Comparison of ENCODE assay signal across 8 mouse cellular contexts in genomic region chr10:75667911-75668270, GRCm38 (mm10). TPM values are rescaled to one million over a fixed set of nuclear protein-coding genes. Genes with fewer than 3 reads are reported as not detected.
A peak's percentile ranks its signal among the peaks of the same experiment; 100 is the strongest.
DNase-seq lines count a peak whose midpoint lies in the region; ATAC-seq and TF ChIP-seq lines count a peak whose summit lies in the region.

No protein-coding gene starts in this region.

- H3K27ac ChIP-seq in embryonic facial prominence, embryonic 12.5 days: 0 out of 2 replicates have a peak overlapping the region, but pooled peaks have one; percentile 17
- peak overlapping the region; percentile 80 to 82 for H3K27ac ChIP-seq in heart, embryonic 14.5 days (replicated peaks in 1 of 2; ENCODE audit: control insufficient read depth in 1 of 2, insufficient read depth in 1 of 2, low read depth in 2 of 2, low read length in 2 of 2)
- H3K27ac ChIP-seq in kidney, postnatal 0 days: peak overlapping the region; percentile 79

- peaks cover 15% of the 10 kb centered on the region; the same call in 1 of the 2 replicates for H3K4me1 ChIP-seq in embryonic facial prominence, embryonic 12.5 days
- peaks cover 7 to 16% of the 10 kb centered on the region in 2 experiments; a peak in 3 of 4 replicates for H3K4me1 ChIP-seq in heart, embryonic 14.5 days (ENCODE audit: control insufficient read depth in 2 of 2, insufficient read depth in 2 of 2, low read length in 2 of 2)
- H3K4me1 ChIP-seq in kidney, postnatal 0 days (replicated peaks; ENCODE audit: insufficient read depth, low read length): no peaks in the 10 kb centered on the region; the same call in 1 of the 2 replicates

- peak overlapping the region; percentile 72 for H3K9ac ChIP-seq in embryonic facial prominence, embryonic 12.5 days
- peak overlapping the region; percentile 89 for H3K9ac ChIP-seq in heart, embryonic 14.5 days (ENCODE audit: low read length)
- H3K9ac ChIP-seq in kidney, postnatal 0 days (ENCODE audit: low read depth, low read length): peak overlapping the region; percentile 77

- TF ChIP-seq CTCF in kidney, postnatal 0 days (IDR thresholded peaks at IDR 0.05; ENCODE audit: low read depth): no peak

- peak overlapping the region; percentile 68 for H3K4me3 ChIP-seq in embryonic facial prominence, embryonic 12.5 days
- peak overlapping the region; percentile 85 to 94 for H3K4me3 ChIP-seq in heart, embryonic 14.5 days (ENCODE audit: control insufficient read depth in 1 of 2, insufficient read depth in 1 of 2, low read depth in 1 of 2, low read length in 2 of 2)
- peak overlapping the region; percentile 79 for H3K4me3 ChIP-seq in kidney, postnatal 0 days (replicated peaks; ENCODE audit: low read depth, low read length)

- peaks cover 33% of the 10 kb centered on the region for H3K36me3 ChIP-seq in embryonic facial prominence, embryonic 12.5 days
- peaks cover 26% of the 10 kb centered on the region for H3K36me3 ChIP-seq in heart, embryonic 14.5 days (ENCODE audit: control insufficient read depth, insufficient read depth, low read length)
- 0 out of 2 replicates have a peak, but pooled peaks cover 9% of the 10 kb centered on the region for H3K36me3 ChIP-seq in kidney, postnatal 0 days (ENCODE audit: insufficient read depth, low read length)

- H3K9me3 ChIP-seq in embryonic facial prominence, embryonic 12.5 days: no peaks in the 10 kb centered on the region
- no peaks in the 10 kb centered on the region for H3K9me3 ChIP-seq in heart, embryonic 14.5 days (ENCODE audit: control insufficient read depth, low read length)
- no peaks in the 10 kb centered on the region for H3K9me3 ChIP-seq in kidney, postnatal 0 days (replicated peaks; ENCODE audit: low read length)

- peak; percentile 39 for DNase-seq in embryo, embryonic 10 days (ENCODE audit: low spot score)
- no peak for DNase-seq in embryo, embryonic 9.5 days (ENCODE audit: extremely low spot score)
- DNase-seq in adrenal gland, postnatal 10 days: peak; percentile 86
- peak; percentile 81 for DNase-seq in kidney, postnatal 0 days (ENCODE audit: low spot score)
- DNase-seq in lung, postnatal 36 days: peak; percentile 84
- DNase-seq in right cerebral cortex, postnatal 4 days: peak; percentile 56

- peak overlapping the region; percentile 99 for H3K4me2 ChIP-seq in embryonic facial prominence, embryonic 12.5 days (replicated peaks)
- H3K4me2 ChIP-seq in heart, embryonic 14.5 days (ENCODE audit: low read length): peak overlapping the region; percentile 75
- peak overlapping the region; percentile 98 for H3K4me2 ChIP-seq in kidney, postnatal 0 days (ENCODE audit: low read length)

- H3K27me3 ChIP-seq in embryonic facial prominence, embryonic 12.5 days: peaks cover 22% of the 10 kb centered on the region
- H3K27me3 ChIP-seq in heart, embryonic 14.5 days (ENCODE audit: control insufficient read depth, insufficient read depth, low read length): no peaks in the 10 kb centered on the region
- no peaks in the 10 kb centered on the region for H3K27me3 ChIP-seq in kidney, postnatal 0 days (ENCODE audit: insufficient read depth, low read length)

- peak; percentile 49 for ATAC-seq in embryonic facial prominence, embryonic 12.5 days (ENCODE audit: insufficient number of reproducible peaks, insufficient read depth, low FRiP score, low TSS enrichment)
- ATAC-seq in heart, embryonic 14.5 days (ENCODE audit: insufficient number of reproducible peaks, insufficient read depth, low FRiP score, low read depth): peak; percentile 51
- peak; percentile 76 for ATAC-seq in kidney, postnatal 0 days (replicated peaks; ENCODE audit: low FRiP score, low read depth)

- WGBS in embryonic facial prominence, embryonic 12.5 days: 1% methylated on average over 23 of the region's 23 CpGs
- 1% methylated on average over 23 of the region's 23 CpGs for WGBS in heart, embryonic 14.5 days
- 1% methylated on average over 23 of the region's 23 CpGs for WGBS in kidney, postnatal 0 days

RNA-seq across cellular contexts. Expression of gene Susd2, which starts 24.1 kb away (rescaled TPM):
- total RNA-seq in adrenal gland, postnatal 10 days (2021): 1 to 10 TPM; 7.3 to 9.0 TPM
- polyA plus RNA-seq in embryonic facial prominence, embryonic 12.5 days (2016; fragmentation: Nextera tagmentation; extraction: Ambion mirVana): 1.9 and 2.7 TPM in 2 replicates
- 11.7 and 13.3 TPM in 2 replicates for polyA plus RNA-seq in heart, embryonic 14.5 days (2014; fragmentation: Nextera tagmentation; extraction: Ambion mirVana)
- polyA plus RNA-seq in kidney, postnatal 0 days (2015; fragmentation: Nextera tagmentation; extraction: Ambion mirVana): 33.7 and 38.7 TPM in 2 replicates

Comparison
In these comparisons a context has a peak if more than half of its experiments do, and no peak if none do; other contexts are left out.
1. H3K27ac ChIP-seq: peak in every context shown above with its lines; median percentile 81 in heart, embryonic 14.5 days; 79 in kidney, postnatal 0 days; 17 in embryonic facial prominence, embryonic 12.5 days.